Mouse (Mus musculus) liver, embryonic 14.5 days (tissue): ENCODE measurements at regions not wholly inside any gene's neighbourhood (a gene's known extent, or its start where the extent isn't known, plus 50 kb on each side); places are given as distances from the start of the nearest gene placed in this dataset.

Experiments
- ATAC-seq: fragments of 200-750 bp; cut with Nextera tagmentation; 2 replicates; pipeline ENCODE4 v1.8.0; 2017; ENCODE audit warnings: moderate number of reproducible peaks, mild to moderate bottlenecking, moderate library complexity; ENCODE audit not compliant: insufficient read depth
- DNase-seq, 3 experiments: peaks; one replicate each; pipeline ENCODE4 v3.0.0-alpha.2; 2012 to 2013; ENCODE audit warnings: low read depth in 3 of 3, low spot score in 3 of 3
- H3K27ac ChIP-seq: fragments of 300-500 bp; sonication (generic); 2 replicates; pipeline ENCODE4 v1.5.1; 2014; ENCODE audit warnings: moderate library complexity, mild to moderate bottlenecking, control low read depth, inconsistent platforms
- H3K27me3 ChIP-seq: fragments of 300-500 bp; sonication (generic); 2 replicates; pipeline ENCODE4 v1.6.1; 2014; ENCODE audit warnings: mild to moderate bottlenecking, low read length, moderate library complexity; ENCODE audit not compliant: control insufficient read depth, insufficient read depth
- H3K36me3 ChIP-seq: fragments of 300-500 bp; sonication (generic); replicated peaks from 2 replicates; pipeline ENCODE4 v1.6.1; 2014; ENCODE audit warnings: low read depth; ENCODE audit not compliant: control insufficient read depth, insufficient read depth
- H3K4me1 ChIP-seq, 2 experiments: fragments of 200-500 bp in 1 of 2; fragments of 300-500 bp in 1 of 2; sonication (generic) in 1 of 2; replicated peaks; 2 replicates each; pipeline ENCODE4 v1.6.1; 2012 to 2014; ENCODE audit warnings: antibody characterized with exemption in 1 of 2, inconsistent platforms in 1 of 2, low read length in 1 of 2; ENCODE audit not compliant: control insufficient read depth in 2 of 2, insufficient read depth in 2 of 2
- H3K4me2 ChIP-seq: fragments of 300-500 bp; sonication (generic); 2 replicates; pipeline ENCODE4 v1.6.1; 2014; ENCODE audit warnings: low read depth, mild to moderate bottlenecking, control low read depth, moderate library complexity
- H3K4me3 ChIP-seq, 2 experiments: fragments of 200-500 bp in 1 of 2; fragments of 300-500 bp in 1 of 2; sonication (generic) in 1 of 2; 2 replicates each; pipeline ENCODE4 v1.5.1; 2012 to 2014; ENCODE audit warnings: low read depth in 2 of 2, low read length in 2 of 2, mild to moderate bottlenecking in 2 of 2, control low read depth in 1 of 2, inconsistent platforms in 1 of 2, moderate library complexity in 1 of 2; ENCODE audit not compliant: insufficient read depth in 1 of 2
- H3K9ac ChIP-seq: fragments of 300-500 bp; sonication (generic); replicated peaks from 2 replicates; pipeline ENCODE4 v1.6.1; 2014; ENCODE audit warnings: mild to moderate bottlenecking, control low read depth, moderate library complexity
- H3K9me3 ChIP-seq: fragments of 300-500 bp; sonication (generic); 2 replicates; pipeline ENCODE4 v1.6.1; 2016; ENCODE audit warnings: low read length, mixed read lengths; ENCODE audit not compliant: control insufficient read depth
- CTCF ChIP-seq: IDR thresholded peaks from 2 replicates; pipeline ENCODE4 v1.5.1; 2016; ENCODE audit warnings: antibody characterized with exemption, low read depth, control low read depth
- EP300 ChIP-seq: IDR thresholded peaks from 2 replicates; pipeline ENCODE4 v1.6.1; 2016; ENCODE audit warnings: antibody characterized with exemption, low read depth
- WGBS: fragments of 180-500 bp; shearing (Covaris S2); extraction: QIAGEN DNeasy Blood & Tissue Kit; methylation state at CpG from one replicate; pipeline ENCODE4 v1.1.7; 2014; ENCODE audit not compliant: insufficient replicate concordance; 5-methylcytosine and 5-hydroxymethylcytosine counted together

- Histone ChIP-seq H3K27me3 (no peaks in the 10 kb centered on the region), H3K9ac (no peak overlapping the region), H3K4me2 (no peak overlapping the region), H3K27ac (no peak overlapping the region), H3K4me3 (no peak overlapping the region), H3K9me3 (no peaks in the 10 kb centered on the region), H3K36me3 (no peaks in the 10 kb centered on the region), H3K4me1 (no peaks in the 10 kb centered on the region)
- TF ChIP-seq EP300 (no peak), CTCF (no peak)
- WGBS = 58% methylated on average over 7 of the region's 7 CpGs
- DNase-seq (no peak), ATAC-seq (no peak)
Measured at GRCm38 (mm10) chr14:67174929-67175328, 1165.9 kb upstream of the Gulo start.

GRCm38 (mm10) chr14:67170801-67171200 lies 1161.8 kb upstream of the Gulo start:
- ATAC-seq = no peak
- Histone ChIP-seq H3K9ac (no peak overlapping the region), H3K9me3 (no peaks in the 10 kb centered on the region), H3K4me2 (no peak overlapping the region), H3K27me3 (no peaks in the 10 kb centered on the region), H3K4me1 (no peaks in the 10 kb centered on the region), H3K36me3 (no peaks in the 10 kb centered on the region), H3K27ac (no peak overlapping the region), H3K4me3 (no peak overlapping the region)
- no peak for DNase-seq
- TF ChIP-seq CTCF = no peak
- TF ChIP-seq EP300 = no peak
- 80% methylated on average over 6 of the region's 6 CpGs for WGBS

- DNase-seq (no peak), ATAC-seq (no peak)
- 23% methylated on average over 3 of the region's 3 CpGs for WGBS
- Histone ChIP-seq H3K9ac (no peak overlapping the region), H3K36me3 (no peaks in the 10 kb centered on the region), H3K4me1 (no peaks in the 10 kb centered on the region), H3K27me3 (no peaks in the 10 kb centered on the region), H3K4me2 (no peak overlapping the region), H3K27ac (no peak overlapping the region), H3K9me3 (no peaks in the 10 kb centered on the region), H3K4me3 (no peak overlapping the region)
- no peak for TF ChIP-seq EP300
- TF ChIP-seq CTCF = no peak
Measured at GRCm38 (mm10) chr14:67170248-67170647, 1161.2 kb upstream of the Gulo start.

- H3K36me3 ChIP-seq = no peaks in the 10 kb centered on the region
- H3K9ac ChIP-seq = no peak overlapping the region
- TF ChIP-seq CTCF (no peak), EP300 (no peak)
- H3K4me2 ChIP-seq = no peak overlapping the region
- no peaks in the 10 kb centered on the region for H3K27me3 ChIP-seq
- H3K4me1 ChIP-seq = no peaks in the 10 kb centered on the region
- no peak overlapping the region for H3K27ac ChIP-seq
- DNase-seq (no peak), ATAC-seq (no peak)
- no peak overlapping the region for H3K4me3 ChIP-seq
- 63% methylated on average over 1 of the region's 1 CpGs for WGBS
- H3K9me3 ChIP-seq = no peaks in the 10 kb centered on the region
Measured at GRCm38 (mm10) chr14:67169201-67169600, 1160.2 kb upstream of the Gulo start.

- H3K4me3 ChIP-seq = no peak overlapping the region
- ATAC-seq = no peak
- no peak overlapping the region for H3K27ac ChIP-seq
- no peak overlapping the region for H3K9ac ChIP-seq
- no peak for DNase-seq
- no peaks in the 10 kb centered on the region for H3K27me3 ChIP-seq
- WGBS = 71% methylated on average over 10 of the region's 10 CpGs
- H3K36me3 ChIP-seq = no peaks in the 10 kb centered on the region
- no peak overlapping the region for H3K4me2 ChIP-seq
- H3K9me3 ChIP-seq = no peaks in the 10 kb centered on the region
- TF ChIP-seq EP300 (no peak), CTCF (no peak)
- H3K4me1 ChIP-seq = no peaks in the 10 kb centered on the region
Measured at GRCm38 (mm10) chr14:67159996-67160395, 1151.0 kb upstream of the Gulo start.
